Mouse (Mus musculus) ES-E14 (cell line): Measurements from ENCODE around the gene Zfp607b. TPM values are rescaled to one million over a fixed set of nuclear protein-coding genes. Genes with fewer than 3 reads are reported as not detected.
A peak's percentile ranks its signal among the peaks of the same experiment; 100 is the strongest.

Source experiments
- DNase-seq: peaks from one replicate; pipeline ENCODE4 v3.0.0-alpha.2; 2013; ENCODE audit warnings: low read depth, low spot score
- H3K27ac ChIP-seq: 2 replicates; pipeline ENCODE4 v1.5.1; 2012; ENCODE audit warnings: low read depth, mild to moderate bottlenecking, low read length, moderate library complexity, mixed read lengths; ENCODE audit not compliant: poor library complexity, insufficient read depth, severe bottlenecking
- H3K36me3 ChIP-seq: 2 replicates; pipeline ENCODE4 v1.6.1; 2012; ENCODE audit warnings: mild to moderate bottlenecking, low read length, moderate library complexity, mixed read lengths; ENCODE audit not compliant: control insufficient read depth, poor library complexity, insufficient read depth, severe bottlenecking
- H3K4me1 ChIP-seq, 2 experiments: fragments of 150-350 bp in 1 of 2; sonication (generic) in 1 of 2; 2 replicates each; pipeline ENCODE4 v1.6.1; 2012; ENCODE audit warnings: low read length in 2 of 2, mild to moderate bottlenecking in 1 of 2, mixed read lengths in 1 of 2; ENCODE audit not compliant: control insufficient read depth in 2 of 2, insufficient read depth in 2 of 2, poor library complexity in 1 of 2
- H3K4me3 ChIP-seq, 2 experiments: fragments of 150-350 bp in 1 of 2; sonication (generic) in 1 of 2; 2 replicates each; pipeline ENCODE4 v1.5.1; 2012; ENCODE audit warnings: low read length in 2 of 2, low read depth in 1 of 2, mild to moderate bottlenecking in 1 of 2, mixed read lengths in 1 of 2; ENCODE audit not compliant: insufficient read depth in 1 of 2, poor library complexity in 1 of 2, severe bottlenecking in 1 of 2
- H3K9ac ChIP-seq: 2 replicates; pipeline ENCODE4 v1.6.1; 2012; ENCODE audit warnings: low read depth, mild to moderate bottlenecking, low read length, mixed read lengths; ENCODE audit not compliant: poor library complexity, insufficient read depth, severe bottlenecking
- H3K9me3 ChIP-seq: fragments of 150-350 bp; sonication (generic); 2 replicates; pipeline ENCODE4 v1.6.1; 2012; ENCODE audit warnings: low read depth, mild to moderate bottlenecking, low read length; ENCODE audit not compliant: control insufficient read depth, insufficient read depth
- CHD2 ChIP-seq: IDR thresholded peaks from 2 replicates; pipeline ENCODE4 v1.6.1; 2014; ENCODE audit warnings: mild to moderate bottlenecking, low read depth, low read length, inconsistent platforms
- HCFC1 ChIP-seq: IDR thresholded peaks from 2 replicates; pipeline ENCODE4 v1.6.1; 2012; ENCODE audit warnings: low read length, inconsistent platforms, borderline replicate concordance; ENCODE audit not compliant: insufficient read depth
- MAFK ChIP-seq: IDR thresholded peaks from 2 replicates; pipeline ENCODE4 v1.6.1; 2014; ENCODE audit warnings: mild to moderate bottlenecking, low read depth, low read length, inconsistent platforms; ENCODE audit not compliant: insufficient read depth
- ZC3H11A ChIP-seq: IDR thresholded peaks from 2 replicates; pipeline ENCODE4 v1.6.1; 2012; ENCODE audit warnings: low read depth, mild to moderate bottlenecking, inconsistent platforms, low read length, borderline replicate concordance
- ZNF384 ChIP-seq: IDR thresholded peaks from 2 replicates; pipeline ENCODE4 v1.6.1; 2012; ENCODE audit warnings: low read depth, low read length, inconsistent platforms
- in situ Hi-C, 2 experiments: fragments of 600-800 bp; cut with MboI; formaldehyde crosslinking; loops; one replicate each; pipeline ENCODE4 v1.15.1; 2025; ENCODE audit warnings: low sequenced_read_pairs in 2 of 2, inconsistent platforms in 1 of 2; ENCODE audit not compliant: unreplicated experiment in 2 of 2
- total RNA-seq: library from RNA; depleted of rRNA; stranded (reverse); fragments of 300-350 nt; gene quantifications from 2 replicates; pipeline ENCODE4 v1.2.3, GENCODE M21; 2012

The Zfp607b gene
- total RNA-seq, 1 experiment = 6.6 TPM

DNA sequence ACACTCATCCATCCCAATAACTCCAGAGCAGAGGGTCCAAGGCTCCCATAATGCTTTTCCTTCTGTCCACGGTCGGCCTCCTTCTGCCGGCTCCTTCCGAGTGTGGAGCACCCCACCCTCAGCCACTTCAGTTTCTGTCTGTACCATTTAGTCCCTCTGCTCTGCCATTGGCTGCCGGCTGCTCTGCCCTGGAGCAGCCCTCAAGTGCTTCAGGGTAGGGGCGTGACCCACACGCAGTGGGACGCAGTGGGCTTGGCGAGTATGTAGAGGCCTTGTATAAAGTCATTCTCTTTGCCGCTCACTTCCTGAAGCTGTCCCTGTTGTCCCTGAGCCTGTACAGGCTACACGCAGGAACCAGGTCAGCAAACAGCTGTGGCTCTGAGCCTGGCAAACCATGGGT is 39.4 kb upstream of the Zfp607b start:
- no peak for DNase-seq
- no peaks in the 10 kb centered on the region for H3K9me3 ChIP-seq
- no peak overlapping the region for H3K9ac ChIP-seq
- H3K27ac ChIP-seq = no peak overlapping the region
- peaks cover 0 to 2% of the 10 kb centered on the region in 2 experiments; a peak in 2 of 4 replicates for H3K4me1 ChIP-seq
- no peaks in the 10 kb centered on the region for H3K36me3 ChIP-seq
- no peak for TF ChIP-seq HCFC1
- TF ChIP-seq CHD2 = no peak
- TF ChIP-seq ZNF384 = no peak
- TF ChIP-seq MAFK = no peak
- no peak for TF ChIP-seq ZC3H11A
- H3K4me3 ChIP-seq = peak overlapping the region in 1 of 2 experiments; percentile 22; a peak in 2 of 4 replicates
- in situ Hi-C loops = loop anchor here in 1 of 2 experiments (10.0 kb wide), 1 partner anchor 75 kb away; no protein-coding TSS in a partner anchor

DNA sequence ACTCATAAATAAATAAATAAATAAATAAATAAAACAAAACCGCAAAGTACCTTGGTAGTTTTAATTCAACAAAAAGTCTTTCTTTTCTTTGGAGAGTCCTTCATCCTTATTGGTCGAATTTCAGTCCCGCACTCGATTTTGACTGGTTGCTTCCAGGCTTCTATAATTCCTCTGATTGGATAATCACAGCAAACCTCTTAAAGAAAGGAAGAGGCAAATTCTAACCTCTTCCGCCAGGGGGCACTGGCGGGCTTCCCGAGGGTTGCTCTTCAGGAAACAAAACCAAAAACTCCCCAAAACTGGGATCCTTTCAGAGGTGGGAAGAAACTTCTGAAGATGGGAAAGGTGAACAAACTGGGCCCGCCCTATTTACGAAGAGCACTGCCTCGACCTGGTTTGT is 38.2 kb upstream of the Zfp607b start:
- TF ChIP-seq ZC3H11A (peak; percentile 71), ZNF384 (no peak), MAFK (no peak), CHD2 (peak; percentile 87), HCFC1 (0 out of 2 replicates have a peak, but pooled peaks have one; percentile 20)
- Histone ChIP-seq H3K4me3 (peak overlapping the region; percentile 46 to 64; a peak in 3 of 4 replicates), H3K4me1 (peaks cover 0 to 2% of the 10 kb centered on the region in 2 experiments; a peak in 2 of 4 replicates), H3K27ac (no peak overlapping the region), H3K9me3 (no peaks in the 10 kb centered on the region), H3K36me3 (no peaks in the 10 kb centered on the region), H3K9ac (no peak overlapping the region)
- DNase-seq = peak; percentile 94
- in situ Hi-C loops = loop anchor here in 1 of 2 experiments (10.0 kb wide), 1 partner anchor 74 kb away; no protein-coding TSS in a partner anchor

- TF ChIP-seq MAFK = no peak
- no peak for TF ChIP-seq ZC3H11A
- TF ChIP-seq ZNF384 = no peak
- no peak for TF ChIP-seq CHD2
- peak; percentile 73 for TF ChIP-seq HCFC1
- peak within 1 kb of the TSS; percentile 53 to 68 for H3K4me3 ChIP-seq
- no peak for DNase-seq
- in situ Hi-C loops = loop anchor here in 1 of 2 experiments (10.0 kb wide), 1 partner anchor 71 kb away; no protein-coding TSS in a partner anchor
- no peaks in the 10 kb centered on the region for H3K36me3 ChIP-seq
- H3K9me3 ChIP-seq = no peaks in the 10 kb centered on the region
- H3K4me1 ChIP-seq = peaks cover 0 to 2% of the 10 kb centered on the region in 2 experiments; a peak in 1 of 4 replicates
- no peak within 1 kb of the TSS for H3K9ac ChIP-seq
- no peak within 1 kb of the TSS; the same call in 1 of the 2 replicates for H3K27ac ChIP-seq
Observed at GRCm38 (mm10) chr7:27653681-27654437, 35.3 kb upstream of the Zfp607b start, which contains the start of gene Ttc9b. Ttc9b (plus strand) TSS chr7:27653915.

DNA sequence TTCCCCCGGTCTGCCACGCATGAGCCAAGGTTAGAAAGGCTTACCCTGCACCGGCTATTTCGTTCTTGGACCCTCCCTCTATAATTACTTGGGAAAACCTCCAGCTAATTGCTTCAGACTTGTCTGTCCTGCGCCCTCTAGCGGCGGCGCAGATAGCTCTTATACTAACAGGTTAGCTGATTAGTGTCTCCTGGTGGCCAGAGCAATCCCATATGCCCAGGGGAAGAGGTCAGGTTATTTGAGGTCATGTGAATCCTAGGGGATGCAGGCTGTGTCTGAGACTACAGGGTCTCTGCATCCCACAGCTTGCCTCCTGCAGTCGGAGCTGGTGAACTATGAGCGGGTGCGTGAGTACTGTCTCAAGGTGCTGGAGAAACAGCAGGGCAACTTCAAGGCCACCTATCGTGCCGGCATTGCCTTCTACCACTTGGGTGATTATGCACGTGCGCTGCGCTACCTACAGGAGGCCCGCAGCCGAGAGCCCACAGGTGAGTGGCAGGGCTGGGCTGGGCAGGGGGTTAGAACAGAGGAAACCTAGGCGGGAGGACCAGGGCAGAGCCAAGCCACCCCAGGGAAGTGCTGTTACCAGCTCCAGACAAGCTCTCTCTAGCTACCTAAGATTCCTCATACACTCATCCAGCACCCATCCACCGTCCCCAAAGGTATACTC is 34.4 kb upstream of the Zfp607b start:
- DNase-seq = no peak
- no peak overlapping the region for H3K9ac ChIP-seq
- no peak overlapping the region; the same call in 1 of the 2 replicates for H3K27ac ChIP-seq
- no peak for TF ChIP-seq ZC3H11A
- no peak for TF ChIP-seq CHD2
- no peak for TF ChIP-seq MAFK
- no peak for TF ChIP-seq ZNF384
- TF ChIP-seq HCFC1 = no peak
- no peaks in the 10 kb centered on the region for H3K36me3 ChIP-seq
- H3K9me3 ChIP-seq = no peaks in the 10 kb centered on the region
- in situ Hi-C loops = loop anchor here in 1 of 2 experiments (10.0 kb wide), 1 partner anchor 70 kb away; no protein-coding TSS in a partner anchor
- H3K4me1 ChIP-seq = peaks cover 0 to 3% of the 10 kb centered on the region in 2 experiments; a peak in 1 of 4 replicates
- no peak overlapping the region for H3K4me3 ChIP-seq
